ENCODE assay signal across 29 mouse cellular contexts in genomic region chr4:138449636-138450314, GRCm38 (mm10). TPM values are rescaled to one million over a fixed set of nuclear protein-coding genes. Genes with fewer than 3 reads are reported as not detected.
A peak's percentile ranks its signal among the peaks of the same experiment; 100 is the strongest.
DNase-seq lines count a peak whose midpoint lies in the region; ATAC-seq and TF ChIP-seq lines count a peak whose summit lies in the region.
"Had no signal": no experiment of that assay in that cellular context is flagged by ENCODE, and none has a peak within 500 bp of the region (broad histone marks: within the 10 kb centered on the region; RNA-seq: fewer than 3 reads in every experiment).

No protein-coding gene starts in this region.

- no peak for TF ChIP-seq EP300 in lung, postnatal 0 days (IDR thresholded peaks at IDR 0.05)

- no peaks in the 10 kb centered on the region for H3K36me3 ChIP-seq in lung, postnatal 0 days (ENCODE audit: insufficient read depth, low read length)
- no peaks in the 10 kb centered on the region for H3K36me3 ChIP-seq in ES-E14 (ENCODE audit: control insufficient read depth, insufficient read depth, low read length, poor library complexity, severe bottlenecking)
- H3K36me3 ChIP-seq: forebrain, embryonic 10.5 days; hindbrain, embryonic 13.5 days had no signal

- no peak for ATAC-seq in lung, postnatal 0 days
- no peak for ATAC-seq in monocyte, adult 5-6 weeks (replicated peaks; ENCODE audit: insufficient number of reproducible peaks, low FRiP score, low TSS enrichment, poor library complexity, severe bottlenecking)
- ATAC-seq: forebrain, embryonic 13.5 days; forebrain, postnatal 0 days; hindbrain, postnatal 0 days; inflammation-experienced regulatory T-cells, adult 6 months had no signal

- DNase-seq in lung, postnatal 0 days (ENCODE audit: low spot score): peak; percentile 12
- no peak for DNase-seq in lung, adult 18-20 months
- DNase-seq in retina, postnatal 1 day: peak; percentile 10
- DNase-seq in retina, embryonic 14.5 days (ENCODE audit: low spot score): no peak
- DNase-seq in ES-E14 (ENCODE audit: low read depth, low spot score): no peak
- DNase-seq in spleen, postnatal 10 days (ENCODE audit: low spot score in 2 of 2): no peak
- DNase-seq: adrenal gland, postnatal 10 days; adrenal gland, postnatal 36 days; B cell, adult 2 months; cerebellum, adult 18-20 months; cerebellum, adult 9-10 months; forebrain, postnatal 0 days; gastrocnemius, adult 2 months; gastrocnemius, postnatal 14 days; heart, adult 11 months had no signal

- no peak overlapping the region for H3K27ac ChIP-seq in lung, postnatal 0 days (ENCODE audit: low read length)
- H3K27ac ChIP-seq in ES-E14 (ENCODE audit: insufficient read depth, low read depth, low read length, poor library complexity, severe bottlenecking): peak overlapping the region; percentile 75; the same call in 1 of the 2 replicates
- H3K27ac ChIP-seq: forebrain, embryonic 10.5 days; forebrain, embryonic 13.5 days; gastrocnemius, adult 2 months; hindbrain, embryonic 13.5 days; hindbrain, postnatal 0 days had no signal

- H3K27me3 ChIP-seq in lung, postnatal 0 days (replicated peaks; ENCODE audit: insufficient read depth, low read length): no peaks in the 10 kb centered on the region

- WGBS in lung, postnatal 0 days: 60% methylated on average over 12 of the region's 12 CpGs

- no peak overlapping the region for H3K4me2 ChIP-seq in lung, postnatal 0 days (replicated peaks; ENCODE audit: low read depth, low read length)
- H3K4me2 ChIP-seq: forebrain, embryonic 13.5 days; heart, embryonic 11.5 days; hindbrain, embryonic 13.5 days had no signal

- no peaks in the 10 kb centered on the region for H3K9me3 ChIP-seq in lung, postnatal 0 days (ENCODE audit: low read length)
- no peaks in the 10 kb centered on the region for H3K9me3 ChIP-seq in ES-E14 (ENCODE audit: control insufficient read depth, insufficient read depth, low read depth, low read length)
- H3K9me3 ChIP-seq: forebrain, embryonic 10.5 days; forebrain, embryonic 13.5 days; hindbrain, embryonic 13.5 days had no signal

- no peak overlapping the region for H3K9ac ChIP-seq in lung, postnatal 0 days (replicated peaks; ENCODE audit: low read depth)
- no peak overlapping the region; the same call in 1 of the 2 replicates for H3K9ac ChIP-seq in ES-E14 (ENCODE audit: insufficient read depth, low read depth, low read length, poor library complexity, severe bottlenecking)
- H3K9ac ChIP-seq: forebrain, embryonic 13.5 days; forebrain, postnatal 0 days; hindbrain, embryonic 13.5 days had no signal

- H3K4me3 ChIP-seq in lung, postnatal 0 days (ENCODE audit: low read depth, low read length): no peak overlapping the region
- no peak overlapping the region; a peak in 1 of 4 replicates for H3K4me3 ChIP-seq in ES-E14 (ENCODE audit: insufficient read depth in 1 of 2, low read depth in 1 of 2, low read length in 2 of 2, poor library complexity in 1 of 2, severe bottlenecking in 1 of 2)
- H3K4me3 ChIP-seq: forebrain, embryonic 10.5 days; forebrain, embryonic 13.5 days; gastrocnemius, adult 2 months; hindbrain, embryonic 13.5 days had no signal

- H3K4me1 ChIP-seq in lung, postnatal 0 days (ENCODE audit: insufficient read depth, low read depth, low read length): peaks cover 6% of the 10 kb centered on the region; the same call in 1 of the 2 replicates
- peaks cover 15 to 53% of the 10 kb centered on the region in 2 experiments for H3K4me1 ChIP-seq in ES-E14 (ENCODE audit: control insufficient read depth in 2 of 2, insufficient read depth in 2 of 2, low read length in 2 of 2, poor library complexity in 1 of 2)

- no peak for TF ChIP-seq CTCF in lung, postnatal 0 days (IDR thresholded peaks at IDR 0.05)

- in situ Hi-C loops in ES-E14 (cut with MboI; ENCODE audit: low sequenced_read_pairs in 2 of 2, unreplicated experiment in 2 of 2): loop anchor here in 1 of 2 experiments (10.0 to 25.0 kb wide), 4 partner anchors 105 to 1388 kb away; partner anchors contain the start of gene Pax7

TF ChIP-seq in ES-E14, 5 proteins besides CTCF, POLR2A, EP300 and RAD21:
- no peak for TF ChIP-seq CHD2 (IDR thresholded peaks at IDR 0.05; ENCODE audit: low read depth, low read length)

RNA-seq across cellular contexts. Expression of gene Camk2n1, which starts 4.3 kb away (rescaled TPM):
- 10.9 and 12.7 TPM in 2 replicates for polyA plus RNA-seq in lung, postnatal 0 days (2015; fragmentation: Nextera tagmentation; extraction: Ambion mirVana)
- 1.2 and 1.4 TPM in 2 replicates for total RNA-seq in ES-E14 (2012; rRNA removed)
- 10.8 to 19.2 TPM (median 11.3 TPM) in 3 replicates for total RNA-seq in monocyte, adult 5-6 weeks (2017)
- total RNA-seq: MEL had no signal

RNA-seq across cellular contexts. Expression of gene Mul1, which starts 15.3 kb away (rescaled TPM):
- 12.3 and 13.1 TPM in 2 replicates for polyA plus RNA-seq in lung, postnatal 0 days (2015; fragmentation: Nextera tagmentation; extraction: Ambion mirVana)
- total RNA-seq in ES-E14 (2012; rRNA removed): 58.4 and 62.3 TPM in 2 replicates
- total RNA-seq in monocyte, adult 5-6 weeks (2017): 10.8 to 12.0 TPM (median 11.9 TPM) in 3 replicates

RNA-seq across cellular contexts. Expression of gene Fam43b, which starts 53.4 kb away (rescaled TPM):
- polyA plus RNA-seq in lung, postnatal 0 days (2015; fragmentation: Nextera tagmentation; extraction: Ambion mirVana): 0.05 TPM in 1 of 2 replicates, not detected in the other
- total RNA-seq in ES-E14 (2012; rRNA removed): 0.69 and 0.89 TPM in 2 replicates
- total RNA-seq in monocyte, adult 5-6 weeks (2017): not detected in 3 replicates
- total RNA-seq: CH12.LX; gastrocnemius, adult 2 months; gastrocnemius, postnatal 4 days; heart, adult 8-10 months; MEL had no signal
- polyA plus RNA-seq: embryonic facial prominence, embryonic 11.5 days; forebrain, embryonic 10.5 days; heart, embryonic 14.5 days; heart, postnatal 0 days; inflammation-experienced regulatory T-cells, adult 6 months had no signal

Comparison
In these comparisons a context has a peak if more than half of its experiments do, and no peak if none do; other contexts are left out.
1. DNase-seq: peak in lung, postnatal 0 days (single experiment) and retina, postnatal 1 day (single experiment); none in lung, adult 18-20 months (0 of 2), retina, embryonic 14.5 days (single experiment), ES-E14 (single experiment) and spleen, postnatal 10 days (0 of 2).